Mouse (Mus musculus) stomach, embryonic 14.5 days (tissue): ENCODE results near the gene Grap2. TPM values are rescaled to one million over a fixed set of nuclear protein-coding genes. Genes with fewer than 3 reads are reported as not detected.

ENCODE experiments used
- ATAC-seq: fragments of 200-750 bp; cut with Nextera tagmentation; 2 replicates; pipeline ENCODE4 v1.8.0; 2017; ENCODE audit warnings: low read depth, moderate TSS enrichment; ENCODE audit not compliant: insufficient number of reproducible peaks, insufficient read depth, low FRiP score
- H3K27ac ChIP-seq: fragments of 300-500 bp; sonication (generic); 2 replicates; pipeline ENCODE4 v1.5.1; 2014; ENCODE audit warnings: mild to moderate bottlenecking, low read length, moderate library complexity, mixed read lengths
- H3K27me3 ChIP-seq: fragments of 300-500 bp; sonication (generic); 2 replicates; pipeline ENCODE4 v1.6.1; 2014; ENCODE audit warnings: low read length, control low read depth, mixed read lengths; ENCODE audit not compliant: control insufficient read depth, insufficient read depth
- H3K36me3 ChIP-seq: fragments of 300-500 bp; sonication (generic); 2 replicates; pipeline ENCODE4 v1.6.1; 2014; ENCODE audit warnings: mild to moderate bottlenecking, control low read depth, low read length, moderate library complexity, mixed read lengths; ENCODE audit not compliant: control insufficient read depth, insufficient read depth
- H3K4me1 ChIP-seq: fragments of 300-500 bp; sonication (generic); 2 replicates; pipeline ENCODE4 v1.6.1; 2014; ENCODE audit warnings: low read length, control low read depth, mixed read lengths; ENCODE audit not compliant: control insufficient read depth, insufficient read depth
- H3K4me2 ChIP-seq: fragments of 300-500 bp; sonication (generic); replicated peaks from 2 replicates; pipeline ENCODE4 v1.6.1; 2014; ENCODE audit warnings: low read depth, low read length, control low read depth
- H3K4me3 ChIP-seq: fragments of 300-500 bp; sonication (generic); 2 replicates; pipeline ENCODE4 v1.5.1; 2014; ENCODE audit warnings: low read depth, low read length, control low read depth
- H3K9ac ChIP-seq: fragments of 300-500 bp; sonication (generic); replicated peaks from 2 replicates; pipeline ENCODE4 v1.6.1; 2014; ENCODE audit warnings: low read depth, mild to moderate bottlenecking, control low read depth, low read length, moderate library complexity, mixed read lengths
- H3K9me3 ChIP-seq: fragments of 300-500 bp; sonication (generic); 2 replicates; pipeline ENCODE4 v1.6.1; 2016; ENCODE audit warnings: low read depth, low read length, control low read depth; ENCODE audit not compliant: control insufficient read depth
- WGBS: fragments of 180-500 bp; shearing (Covaris S2); extraction: QIAGEN DNeasy Blood & Tissue Kit; methylation state at CpG from one replicate; pipeline ENCODE4 v1.1.7; 2014; 5-methylcytosine and 5-hydroxymethylcytosine counted together
- polyA plus RNA-seq: library from polyadenylated mRNA; unstranded; fragments of >200 nt; fragmentation: Nextera tagmentation; extraction: Ambion mirVana; gene quantifications from 2 replicates; pipeline ENCODE4 v1.2.1, GENCODE M21; 2014

Gene Grap2
- polyA plus RNA-seq, 1 experiment from 2014 or later: 0.97 TPM

GRCm38 (mm10) chr15:80682343-80682742 lies 109.9 kb downstream of the Grap2 start:
- no peaks in the 10 kb centered on the region for H3K27me3 ChIP-seq
- H3K4me1 ChIP-seq: peaks cover 29% of the 10 kb centered on the region; the same call in 1 of the 2 replicates
- H3K4me2 ChIP-seq: no peak overlapping the region
- no peaks in the 10 kb centered on the region for H3K36me3 ChIP-seq
- no peak overlapping the region for H3K4me3 ChIP-seq
- peak overlapping the region; percentile 44; the same call in 1 of the 2 replicates for H3K27ac ChIP-seq
- no peak overlapping the region for H3K9ac ChIP-seq
- 83% methylated on average over 8 of the region's 8 CpGs for WGBS
- no peaks in the 10 kb centered on the region for H3K9me3 ChIP-seq
- ATAC-seq: no peak

DNA sequence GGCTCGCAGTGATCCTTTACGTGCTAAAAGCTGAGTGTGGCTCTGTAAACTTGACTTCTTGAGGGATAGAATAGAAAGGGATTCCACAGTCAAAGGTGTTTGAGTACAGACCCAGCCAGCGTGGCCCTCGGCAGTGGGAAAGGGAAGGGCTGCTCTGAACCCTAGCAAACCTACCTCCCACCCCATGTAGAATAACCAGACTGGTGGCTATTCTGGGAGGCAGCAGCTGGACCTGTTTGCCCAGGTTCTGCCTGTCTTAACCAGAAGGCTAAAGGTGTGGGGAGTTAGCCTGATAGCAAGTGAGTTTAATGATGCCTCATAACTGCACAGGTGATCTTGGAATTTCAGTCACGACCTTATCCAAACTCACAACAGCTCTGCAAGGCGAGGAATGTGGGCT lies 110.8 kb downstream of the Grap2 start:
- Histone ChIP-seq H3K9ac (no peak overlapping the region), H3K27ac (peak overlapping the region; percentile 44; the same call in 1 of the 2 replicates), H3K9me3 (no peaks in the 10 kb centered on the region), H3K36me3 (no peaks in the 10 kb centered on the region), H3K4me3 (no peak overlapping the region), H3K4me1 (peaks cover 29% of the 10 kb centered on the region; the same call in 1 of the 2 replicates), H3K4me2 (no peak overlapping the region), H3K27me3 (no peaks in the 10 kb centered on the region)
- 66% methylated on average over 6 of the region's 6 CpGs for WGBS
- ATAC-seq: peak; percentile 62; the same call in 1 of the 2 replicates

GRCm38 (mm10) chr15:80683990-80684389 lies 111.6 kb downstream of the Grap2 start:
- Histone ChIP-seq H3K27ac (no peak overlapping the region; the same call in 1 of the 2 replicates), H3K4me1 (peaks cover 29% of the 10 kb centered on the region; the same call in 1 of the 2 replicates), H3K9ac (no peak overlapping the region), H3K36me3 (no peaks in the 10 kb centered on the region), H3K4me3 (no peak overlapping the region), H3K4me2 (no peak overlapping the region), H3K27me3 (no peaks in the 10 kb centered on the region), H3K9me3 (no peaks in the 10 kb centered on the region)
- no peak for ATAC-seq
- WGBS: 55% methylated on average over 3 of the region's 3 CpGs

DNA sequence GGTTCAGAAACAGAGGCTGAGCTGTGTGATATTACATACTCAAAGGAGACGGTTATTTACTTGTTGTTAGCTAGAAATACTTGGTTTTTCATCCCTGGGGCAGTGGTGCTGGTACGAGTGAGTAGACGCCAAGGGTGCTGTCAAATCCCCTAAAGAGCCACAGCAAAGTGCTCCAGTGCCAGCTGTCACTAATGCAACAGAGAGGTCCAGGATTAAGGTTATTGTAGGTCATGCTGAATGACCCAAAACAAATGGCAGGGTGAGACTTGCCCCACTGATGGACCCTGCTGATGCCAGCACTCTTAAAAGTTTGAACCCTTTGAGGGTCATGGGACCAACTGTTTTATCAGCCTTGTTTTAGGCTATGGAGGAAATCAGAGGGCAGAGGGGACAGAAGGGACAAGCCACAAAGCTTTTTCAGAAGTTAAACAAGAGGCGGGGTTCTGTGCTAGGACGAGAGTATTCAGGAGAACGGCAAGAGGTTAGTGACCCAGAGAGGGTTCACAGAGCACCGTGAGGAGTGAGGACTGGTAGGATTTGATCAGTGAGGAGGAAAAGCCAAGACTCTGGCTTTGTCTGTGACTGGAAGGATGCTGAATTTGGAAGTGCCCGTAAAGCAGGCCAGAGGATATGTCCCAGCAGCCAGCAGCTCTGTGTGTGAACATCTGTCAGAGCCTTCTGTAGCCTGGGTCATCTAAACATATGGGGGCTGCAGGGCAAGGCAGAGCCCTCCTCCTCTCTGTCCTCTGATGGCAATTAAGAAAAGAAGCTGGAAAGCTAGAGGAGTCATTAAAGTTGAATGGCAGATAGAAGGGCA lies 112.6 kb downstream of the Grap2 start:
- Histone ChIP-seq H3K36me3 (no peaks in the 10 kb centered on the region), H3K27ac (no peak overlapping the region), H3K9me3 (no peaks in the 10 kb centered on the region), H3K27me3 (no peaks in the 10 kb centered on the region), H3K4me3 (no peak overlapping the region), H3K4me1 (peaks cover 27% of the 10 kb centered on the region; the same call in 1 of the 2 replicates), H3K4me2 (no peak overlapping the region), H3K9ac (no peak overlapping the region)
- 29% methylated on average over 8 of the region's 8 CpGs for WGBS
- ATAC-seq: no peak

DNA sequence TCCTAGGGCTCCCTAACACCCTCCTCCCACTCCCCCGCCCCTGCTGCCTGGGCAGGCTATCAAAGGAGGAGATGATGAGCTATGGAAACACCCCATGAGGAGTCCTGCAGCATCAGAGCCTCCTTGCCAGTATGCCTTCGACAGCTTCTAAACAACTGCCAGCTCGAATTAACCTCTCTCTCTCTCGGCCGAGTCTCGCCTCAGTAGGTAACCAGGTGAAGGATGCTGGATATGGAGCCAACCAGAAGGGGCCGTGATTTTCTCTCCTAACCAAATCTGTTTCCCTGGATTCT lies 113.2 kb downstream of the Grap2 start:
- no peaks in the 10 kb centered on the region for H3K9me3 ChIP-seq
- WGBS: 19% methylated on average over 7 of the region's 7 CpGs
- no peak overlapping the region for H3K4me3 ChIP-seq
- peaks cover 22% of the 10 kb centered on the region; the same call in 1 of the 2 replicates for H3K4me1 ChIP-seq
- no peak overlapping the region for H3K27ac ChIP-seq
- no peak overlapping the region for H3K9ac ChIP-seq
- H3K27me3 ChIP-seq: no peaks in the 10 kb centered on the region
- no peak overlapping the region for H3K4me2 ChIP-seq
- H3K36me3 ChIP-seq: no peaks in the 10 kb centered on the region
- ATAC-seq: no peak

DNA sequence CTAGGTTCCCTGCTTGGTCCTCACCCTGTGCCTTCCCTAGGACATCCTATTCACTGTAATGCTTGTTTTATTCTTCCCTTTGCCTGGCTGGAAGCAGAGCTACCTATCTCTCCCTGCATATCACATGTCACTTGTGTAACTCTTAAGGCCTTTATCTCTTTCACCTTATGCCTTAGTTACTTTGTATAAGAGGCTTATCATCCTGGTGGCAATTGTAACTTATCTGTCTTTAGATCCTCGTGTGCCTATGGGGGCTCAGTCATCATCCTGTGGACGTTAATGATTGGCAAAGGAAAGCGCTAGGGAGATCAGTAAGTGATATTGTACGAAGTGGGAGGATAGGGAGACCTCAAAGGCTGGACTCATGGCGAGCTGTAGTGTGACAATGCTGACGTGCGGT lies 116.1 kb downstream of the Grap2 start:
- Histone ChIP-seq H3K27me3 (no peaks in the 10 kb centered on the region), H3K9me3 (no peaks in the 10 kb centered on the region), H3K9ac (no peak overlapping the region), H3K4me2 (no peak overlapping the region), H3K36me3 (no peaks in the 10 kb centered on the region), H3K27ac (no peak overlapping the region), H3K4me3 (no peak overlapping the region), H3K4me1 (peaks cover 9% of the 10 kb centered on the region; the same call in 1 of the 2 replicates)
- WGBS: 68% methylated on average over 7 of the region's 7 CpGs
- ATAC-seq: no peak

DNA sequence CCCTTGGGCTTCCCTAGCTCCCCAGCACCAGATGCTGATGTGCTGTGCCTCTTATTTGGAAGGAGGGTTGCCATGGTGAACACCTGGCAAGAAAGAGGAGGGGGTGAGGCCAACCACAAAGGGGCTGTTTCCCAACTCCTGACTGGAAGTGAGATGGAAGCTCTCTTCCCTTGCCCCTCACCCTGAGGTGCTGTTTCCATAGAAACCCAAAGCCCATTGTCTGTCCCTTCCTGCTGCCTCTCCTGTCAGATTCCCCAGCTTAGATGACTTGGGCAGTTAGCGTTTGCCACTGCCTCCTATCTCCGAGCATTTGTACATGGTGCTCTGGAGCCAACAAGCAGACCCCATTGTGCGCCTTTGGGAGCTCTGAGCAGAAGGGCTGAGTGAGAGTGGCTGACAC lies 121.1 kb downstream of the Grap2 start:
- Histone ChIP-seq H3K27ac (no peak overlapping the region), H3K36me3 (no peaks in the 10 kb centered on the region), H3K9me3 (no peaks in the 10 kb centered on the region), H3K4me2 (no peak overlapping the region), H3K4me3 (no peak overlapping the region), H3K9ac (no peak overlapping the region), H3K27me3 (no peaks in the 10 kb centered on the region), H3K4me1 (no peaks in the 10 kb centered on the region)
- no peak for ATAC-seq
- WGBS: 41% methylated on average over 3 of the region's 3 CpGs

GRCm38 (mm10) chr15:80694125-80694910 lies 121.9 kb downstream of the Grap2 start:
- no peak overlapping the region for H3K4me2 ChIP-seq
- no peak overlapping the region for H3K9ac ChIP-seq
- H3K9me3 ChIP-seq: no peaks in the 10 kb centered on the region
- no peaks in the 10 kb centered on the region for H3K27me3 ChIP-seq
- 28% methylated on average over 11 of the region's 11 CpGs for WGBS
- ATAC-seq: no peak
- no peak overlapping the region for H3K4me3 ChIP-seq
- no peaks in the 10 kb centered on the region for H3K4me1 ChIP-seq
- no peak overlapping the region for H3K27ac ChIP-seq
- no peaks in the 10 kb centered on the region for H3K36me3 ChIP-seq
